Mouse (Mus musculus): ENCODE results near the gene Fgg. TPM values are rescaled to one million over a fixed set of nuclear protein-coding genes. Genes with fewer than 3 reads are reported as not detected.

Gene Fgg
- polyA plus RNA-seq, 1 experiment: 2.4 TPM

DNA sequence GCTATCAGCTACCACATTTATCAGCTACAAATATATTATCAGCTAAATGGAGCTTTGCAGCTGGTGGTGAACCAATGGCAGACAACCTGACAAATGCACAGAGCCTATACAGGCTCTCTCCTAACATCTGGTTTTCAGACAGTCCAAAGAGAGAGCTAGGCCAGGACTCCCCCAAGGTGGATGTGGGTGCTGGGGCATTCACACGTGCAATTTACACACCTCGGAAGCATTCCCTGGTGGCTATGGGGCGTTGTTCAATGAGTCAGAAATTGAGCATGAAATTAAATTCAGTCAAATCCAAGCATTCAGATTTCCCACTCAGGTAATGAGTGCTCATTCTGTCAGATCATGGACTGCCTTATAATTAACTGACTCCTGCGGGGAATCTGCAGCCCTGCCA lies 4.0 kb downstream of the Fgg start:
- no peaks in the 10 kb centered on the region for H3K4me1 ChIP-seq (ENCODE audit: control insufficient read depth, insufficient read depth, insufficient read length, low read length)
- no peak overlapping the region for H3K4me3 ChIP-seq (ENCODE audit: insufficient read depth, low read depth, low read length)
- H3K27ac ChIP-seq (replicated peaks; ENCODE audit: low read depth, low read length): no peak overlapping the region

GRCm38 (mm10) chr3:83012636-83013035 lies 5.1 kb downstream of the Fgg start:
- H3K27ac ChIP-seq (replicated peaks; ENCODE audit: low read depth, low read length): no peak overlapping the region
- no peak overlapping the region for H3K4me3 ChIP-seq (ENCODE audit: insufficient read depth, low read depth, low read length)

DNA sequence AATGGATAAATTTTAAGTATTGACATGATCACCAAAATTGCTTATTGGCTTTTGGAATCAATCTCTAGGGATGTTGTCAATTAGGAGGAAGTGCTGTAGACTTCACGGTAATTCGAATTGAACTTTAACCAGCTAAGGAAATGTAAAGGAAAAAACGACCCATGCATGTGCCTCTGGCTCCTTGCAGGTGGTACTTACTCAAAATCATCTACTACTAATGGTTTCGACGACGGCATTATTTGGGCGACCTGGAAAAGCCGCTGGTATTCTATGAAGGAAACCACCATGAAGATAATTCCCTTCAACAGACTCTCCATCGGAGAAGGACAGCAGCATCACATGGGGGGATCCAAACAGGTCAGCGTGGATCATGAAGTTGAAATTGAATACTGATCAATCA lies 6.4 kb downstream of the Fgg start:
- no peaks in the 10 kb centered on the region for H3K4me1 ChIP-seq (ENCODE audit: control insufficient read depth, insufficient read depth, insufficient read length, low read length)
- no peak overlapping the region for H3K27ac ChIP-seq (replicated peaks; ENCODE audit: low read depth, low read length)
- H3K4me3 ChIP-seq (ENCODE audit: insufficient read depth, low read depth, low read length): no peak overlapping the region

More at GRCm38 (mm10) chr3:83012636-83013035, 5.1 kb downstream of the Fgg start:
- no peaks in the 10 kb centered on the region for H3K4me1 ChIP-seq (ENCODE audit: control insufficient read depth, insufficient read depth, insufficient read length, low read length)

DNA sequence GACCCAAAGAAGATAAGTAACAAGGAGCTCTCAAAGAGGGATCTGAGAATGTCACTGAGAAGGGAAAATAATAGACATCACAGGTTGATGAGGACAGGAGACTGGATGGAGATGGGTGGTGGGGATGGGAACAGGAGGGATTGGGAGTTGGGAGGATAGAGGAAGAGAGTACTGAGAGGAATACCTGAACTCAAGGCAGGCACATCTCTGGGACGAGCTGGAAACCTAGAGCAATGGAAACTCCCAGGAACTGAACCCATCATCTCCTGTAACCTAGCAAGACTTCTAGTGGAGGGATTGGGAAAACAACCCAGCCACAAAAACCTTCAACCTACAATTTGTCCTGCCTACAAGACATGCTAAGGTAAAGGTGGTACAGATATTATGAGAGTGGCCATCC lies 8.7 kb downstream of the Fgg start:
- H3K4me1 ChIP-seq (ENCODE audit: control insufficient read depth, insufficient read depth, insufficient read length, low read length): no peaks in the 10 kb centered on the region
- no peak overlapping the region for H3K27ac ChIP-seq (replicated peaks; ENCODE audit: low read depth, low read length)

GRCm38 (mm10) chr3:83020387-83020786 lies 12.9 kb downstream of the Fgg start:
- H3K4me1 ChIP-seq (ENCODE audit: control insufficient read depth, insufficient read depth, insufficient read length, low read length): no peaks in the 10 kb centered on the region
- H3K4me3 ChIP-seq (ENCODE audit: insufficient read depth, low read depth, low read length): no peak overlapping the region
- no peak overlapping the region for H3K27ac ChIP-seq (replicated peaks; ENCODE audit: low read depth, low read length)

More for the DNA sequence above, 8.7 kb downstream of the Fgg start:
- no peak overlapping the region for H3K4me3 ChIP-seq (ENCODE audit: insufficient read depth, low read depth, low read length)

- Histone ChIP-seq H3K27ac (replicated peaks; ENCODE audit: low read depth, low read length) (no peak overlapping the region), H3K4me1 (ENCODE audit: control insufficient read depth, insufficient read depth, insufficient read length, low read length) (no peaks in the 10 kb centered on the region), H3K4me3 (ENCODE audit: insufficient read depth, low read depth, low read length) (no peak overlapping the region)
These were observed 13.7 kb downstream of the Fgg start for GRCm38 (mm10) chr3:83021176-83021575.

DNA sequence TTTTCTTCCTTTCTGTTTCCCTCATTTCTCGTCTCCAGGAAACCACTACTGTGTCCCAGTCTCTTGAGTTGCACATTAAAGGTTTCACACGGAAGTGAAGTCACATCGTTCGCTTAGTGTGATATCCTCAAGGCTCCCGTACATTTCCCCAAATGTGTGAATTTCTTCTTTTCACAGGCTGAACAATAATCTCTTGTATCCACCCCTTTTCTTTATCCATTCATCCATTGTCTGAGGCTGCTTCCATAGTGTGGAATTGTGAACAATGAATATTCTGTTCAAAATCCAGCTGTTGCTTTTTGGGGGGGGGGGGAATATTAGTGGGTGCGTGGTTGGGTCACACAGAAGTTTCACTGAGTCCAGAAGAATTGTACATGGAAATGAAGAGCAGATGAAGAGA lies 17.5 kb downstream of the Fgg start:
- Histone ChIP-seq H3K4me1 (ENCODE audit: control insufficient read depth, insufficient read depth, insufficient read length, low read length) (no peaks in the 10 kb centered on the region), H3K27ac (replicated peaks; ENCODE audit: low read depth, low read length) (no peak overlapping the region), H3K4me3 (ENCODE audit: insufficient read depth, low read depth, low read length) (no peak overlapping the region)

DNA sequence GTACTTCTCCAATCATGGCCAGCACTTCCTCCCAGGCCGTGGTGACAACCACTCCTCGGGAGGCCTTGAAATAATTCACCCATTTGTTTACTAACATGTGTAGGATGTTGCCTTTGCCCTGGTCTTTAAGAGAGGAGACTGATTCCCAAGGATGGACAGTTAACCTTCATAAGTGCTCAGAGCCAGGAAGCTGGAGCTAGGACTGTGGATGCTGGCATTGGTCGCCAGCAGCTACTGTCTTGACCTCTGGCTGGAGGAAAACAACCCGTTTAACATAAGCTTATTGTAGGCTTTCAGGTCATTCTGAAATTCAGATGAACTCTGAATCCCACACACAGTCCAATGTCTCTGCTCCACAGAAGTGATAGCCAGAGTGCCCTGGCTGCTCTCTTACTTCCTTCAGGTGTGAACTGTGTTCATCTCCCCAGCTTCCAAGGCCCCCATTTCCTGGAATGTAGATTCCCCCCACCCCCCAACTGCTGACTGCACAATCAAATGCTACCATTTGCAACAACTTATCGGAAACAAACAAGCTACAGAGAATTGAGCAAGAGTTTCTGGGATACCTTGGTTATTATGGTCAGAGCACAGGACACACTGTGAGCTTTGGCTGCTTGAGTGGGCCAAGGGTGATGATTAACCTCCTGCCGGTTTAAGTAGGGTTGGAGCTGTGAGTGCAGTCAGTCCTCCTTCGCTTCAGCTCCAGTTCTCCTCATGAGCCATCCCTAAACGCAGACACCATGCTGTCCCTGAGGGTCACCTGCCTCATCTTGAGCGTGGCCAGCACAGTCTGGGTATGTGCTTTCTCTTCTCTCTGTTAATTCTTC lies 18.2 kb downstream of the Fgg start, which contains the start of gene Fga:
Gene Fga, plus strand, starts transcription at position 602 of the 827 bp plus-strand sequence.
- no peak within 1 kb of the TSS for H3K4me3 ChIP-seq (ENCODE audit: insufficient read depth, low read depth, low read length)
- no peaks in the 10 kb centered on the region for H3K4me1 ChIP-seq (ENCODE audit: control insufficient read depth, insufficient read depth, insufficient read length, low read length)
- H3K27ac ChIP-seq (replicated peaks; ENCODE audit: low read depth, low read length): no peak within 1 kb of the TSS

DNA sequence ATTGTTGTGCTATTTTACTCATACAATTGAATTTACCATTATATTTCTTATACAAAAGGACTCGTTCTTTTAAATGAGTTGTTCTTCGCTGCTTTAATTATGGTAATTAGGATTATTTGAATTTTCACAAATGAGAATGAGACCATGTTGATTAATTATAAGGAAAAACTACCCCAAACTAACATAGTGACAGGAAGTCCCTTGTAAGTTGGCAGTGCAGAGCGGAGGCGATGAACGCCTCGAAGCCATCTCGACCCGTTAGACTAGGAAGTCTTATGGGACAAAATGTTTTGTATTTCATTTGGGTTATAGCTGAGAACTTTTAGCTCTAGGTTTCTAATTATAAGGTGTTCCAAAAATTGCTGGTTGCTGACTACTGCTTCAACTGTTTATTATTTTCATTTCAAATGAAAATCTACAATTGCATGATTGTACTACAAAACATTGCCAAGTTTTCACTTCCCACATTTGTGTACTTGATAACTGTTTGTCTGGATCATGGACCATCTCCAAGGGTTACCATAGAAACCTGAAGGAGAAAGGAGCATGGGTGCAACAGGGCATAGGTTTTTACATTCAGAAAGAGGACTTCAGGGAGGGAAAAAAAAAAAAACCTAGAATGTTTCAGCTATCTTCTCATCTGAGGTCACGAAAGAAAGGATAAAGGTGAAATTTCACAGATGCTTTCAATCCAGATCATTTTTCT lies 20.2 kb downstream of the Fgg start:
- no peak overlapping the region for H3K4me3 ChIP-seq (ENCODE audit: insufficient read depth, low read depth, low read length)
- no peaks in the 10 kb centered on the region for H3K4me1 ChIP-seq (ENCODE audit: control insufficient read depth, insufficient read depth, insufficient read length, low read length)
- H3K27ac ChIP-seq (replicated peaks; ENCODE audit: low read depth, low read length): no peak overlapping the region

DNA sequence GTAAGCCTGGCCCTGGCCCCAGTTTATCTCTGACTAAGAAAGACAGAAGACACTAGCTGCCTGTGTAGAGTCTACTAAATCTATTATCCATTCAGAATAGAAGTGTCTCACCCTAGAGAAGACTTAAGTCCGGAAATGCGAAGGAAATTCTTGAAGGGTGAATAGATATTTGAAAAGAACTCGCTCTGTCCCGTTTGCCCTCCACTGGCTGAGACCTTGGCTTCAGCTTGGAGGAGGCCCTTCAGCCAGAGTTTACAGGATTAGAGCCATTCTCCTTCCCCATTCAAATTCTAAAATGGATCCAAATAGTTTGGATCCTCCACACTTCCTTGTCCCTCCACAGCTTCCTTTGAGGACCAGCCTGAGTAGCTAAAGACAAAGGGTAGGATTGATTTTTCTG lies 22.8 kb downstream of the Fgg start:
- H3K27ac ChIP-seq (replicated peaks; ENCODE audit: low read depth, low read length): no peak overlapping the region
- no peak overlapping the region for H3K4me3 ChIP-seq (ENCODE audit: insufficient read depth, low read depth, low read length)
- H3K4me1 ChIP-seq (ENCODE audit: control insufficient read depth, insufficient read depth, insufficient read length, low read length): no peaks in the 10 kb centered on the region

DNA sequence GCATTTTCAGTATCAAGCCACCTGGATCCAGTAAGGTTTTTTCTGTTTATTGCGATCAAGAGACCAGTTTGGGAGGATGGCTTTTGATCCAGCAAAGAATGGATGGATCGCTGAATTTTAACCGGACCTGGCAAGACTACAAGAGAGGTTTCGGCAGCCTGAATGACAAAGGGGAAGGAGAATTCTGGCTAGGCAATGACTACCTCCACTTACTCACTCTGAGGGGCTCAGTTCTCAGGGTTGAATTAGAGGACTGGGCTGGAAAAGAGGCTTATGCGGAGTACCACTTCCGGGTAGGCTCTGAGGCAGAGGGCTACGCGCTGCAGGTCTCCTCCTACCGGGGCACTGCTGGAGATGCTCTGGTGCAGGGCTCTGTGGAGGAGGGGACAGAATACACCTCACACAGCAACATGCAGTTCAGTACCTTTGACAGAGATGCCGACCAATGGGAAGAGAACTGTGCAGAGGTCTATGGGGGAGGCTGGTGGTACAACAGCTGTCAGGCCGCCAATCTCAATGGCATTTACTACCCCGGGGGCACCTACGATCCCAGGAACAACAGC lies 25.3 kb downstream of the Fgg start:
- Histone ChIP-seq H3K4me1 (ENCODE audit: control insufficient read depth, insufficient read depth, insufficient read length, low read length) (no peaks in the 10 kb centered on the region), H3K4me3 (ENCODE audit: insufficient read depth, low read depth, low read length) (no peak overlapping the region), H3K27ac (replicated peaks; ENCODE audit: low read depth, low read length) (no peak overlapping the region)

- no peak overlapping the region for H3K4me3 ChIP-seq (ENCODE audit: insufficient read depth, low read depth, low read length)
- no peak overlapping the region for H3K27ac ChIP-seq (replicated peaks; ENCODE audit: low read depth, low read length)
- no peaks in the 10 kb centered on the region for H3K4me1 ChIP-seq (ENCODE audit: control insufficient read depth, insufficient read depth, insufficient read length, low read length)
These were observed 26.3 kb downstream of the Fgg start for GRCm38 (mm10) chr3:83033801-83034200.

DNA sequence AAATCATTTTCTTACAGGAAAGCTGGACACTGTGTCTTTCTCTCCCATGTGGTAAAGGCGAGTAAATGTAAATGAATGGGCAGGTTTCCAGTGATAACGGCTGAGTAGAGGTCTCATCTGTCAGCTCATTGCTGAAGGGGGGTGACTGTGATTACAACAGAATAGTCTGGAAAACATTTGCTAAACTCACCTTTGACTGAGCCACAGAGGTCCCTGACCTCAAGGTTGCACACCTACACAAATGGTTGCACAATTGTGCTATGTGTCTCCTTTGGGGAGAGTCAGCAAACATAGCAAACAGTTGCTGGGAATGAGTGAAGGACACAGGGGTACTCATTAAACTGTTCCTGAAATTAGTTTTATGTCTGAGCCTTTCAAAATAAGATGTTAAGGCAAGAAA lies 31.3 kb downstream of the Fgg start:
- Histone ChIP-seq H3K27ac (replicated peaks; ENCODE audit: low read depth, low read length) (no peak overlapping the region), H3K4me1 (ENCODE audit: control insufficient read depth, insufficient read depth, insufficient read length, low read length) (no peaks in the 10 kb centered on the region), H3K4me3 (ENCODE audit: insufficient read depth, low read depth, low read length) (no peak overlapping the region)

GRCm38 (mm10) chr3:83039666-83040065 lies 32.1 kb downstream of the Fgg start:
- Histone ChIP-seq H3K27ac (replicated peaks; ENCODE audit: low read depth, low read length) (no peak overlapping the region), H3K4me1 (ENCODE audit: control insufficient read depth, insufficient read depth, insufficient read length, low read length) (no peaks in the 10 kb centered on the region), H3K4me3 (ENCODE audit: insufficient read depth, low read depth, low read length) (no peak overlapping the region)

GRCm38 (mm10) chr3:83042451-83042850 lies 34.9 kb downstream of the Fgg start:
- H3K27ac ChIP-seq (replicated peaks; ENCODE audit: low read depth, low read length): no peak overlapping the region

More at GRCm38 (mm10) chr3:83042451-83042850, 34.9 kb downstream of the Fgg start:
- Histone ChIP-seq H3K4me1 (ENCODE audit: control insufficient read depth, insufficient read depth, insufficient read length, low read length) (no peaks in the 10 kb centered on the region), H3K4me3 (ENCODE audit: insufficient read depth, low read depth, low read length) (no peak overlapping the region)

Data from brown adipose tissue, adult 24 weeks (tissue).